Mouse (Mus musculus) kidney, adult 2 months (tissue): ENCODE measurements around the gene Il12rb1. TPM values are rescaled to one million over a fixed set of nuclear protein-coding genes. Genes with fewer than 3 reads are reported as not detected.

ENCODE experiments used
- DNase-seq: peaks from one replicate; pipeline ENCODE4 v3.0.0; 2021
- H3K27ac ChIP-seq: fragments of 200-500 bp; 2 replicates; pipeline ENCODE4 v1.5.1; 2012; ENCODE audit warnings: low read depth, low read length, control low read depth, inconsistent platforms; ENCODE audit not compliant: insufficient read depth
- H3K27me3 ChIP-seq: fragments of 200-500 bp; replicated peaks from 2 replicates; pipeline ENCODE4 v1.6.1; 2012; ENCODE audit warnings: mild to moderate bottlenecking, moderate library complexity, low read length, inconsistent platforms; ENCODE audit not compliant: control insufficient read depth, insufficient read depth
- H3K36me3 ChIP-seq: fragments of 200-500 bp; 2 replicates; pipeline ENCODE4 v1.6.1; 2012; ENCODE audit warnings: mild to moderate bottlenecking, moderate library complexity, low read length, inconsistent platforms; ENCODE audit not compliant: control insufficient read depth, insufficient read depth
- H3K4me1 ChIP-seq: fragments of 200-500 bp; 2 replicates; pipeline ENCODE4 v1.6.1; 2011; ENCODE audit warnings: low read length; ENCODE audit not compliant: control insufficient read depth, insufficient read depth
- H3K4me3 ChIP-seq: fragments of 200-500 bp; 2 replicates; pipeline ENCODE4 v1.5.1; 2011; ENCODE audit warnings: mild to moderate bottlenecking, low read depth, low read length, control low read depth; ENCODE audit not compliant: insufficient read depth
- CTCF ChIP-seq: fragments of 200-500 bp; conservative IDR thresholded peaks from 2 replicates; pipeline ENCODE4 v1.5.1; 2011; ENCODE audit warnings: low read depth, mild to moderate bottlenecking, control low read depth, low read length, moderate library complexity, mixed read lengths; ENCODE audit not compliant: insufficient read depth, insufficient read length
- POLR2A ChIP-seq: fragments of 200-500 bp; IDR thresholded peaks from one replicate; pipeline ENCODE4 v1.6.1; 2011; ENCODE audit warnings: low read depth, low read length, control low read depth
- WGBS: fragments of 180-500 bp; shearing (Covaris S2); methylation state at CpG from one replicate; pipeline ENCODE4 v1.1.7; 2018; 5-methylcytosine and 5-hydroxymethylcytosine counted together
- polyA plus RNA-seq: library from polyadenylated mRNA; depleted of rRNA; stranded (reverse); fragments of >200 nt; gene quantifications from 2 replicates; pipeline ENCODE4 v1.2.3, GENCODE M21; 2012

Il12rb1 gene
- polyA plus RNA-seq, 1 experiment: 0.42 TPM

- Histone ChIP-seq H3K4me1 (peaks cover 6% of the 10 kb centered on the region; the same call in 1 of the 2 replicates), H3K27me3 (no peaks in the 10 kb centered on the region), H3K4me3 (peak overlapping the region; percentile 48), H3K36me3 (no peaks in the 10 kb centered on the region), H3K27ac (peak overlapping the region; percentile 93)
- no peak for TF ChIP-seq POLR2A
- no peak for TF ChIP-seq CTCF
- under 1% methylated on average over 56 of the region's 57 CpGs for WGBS
- DNase-seq: peak; percentile 96
These were observed 10.9 kb upstream of the Il12rb1 start for GRCm38 (mm10) chr8:70797081-70798070.

GRCm38 (mm10) chr8:70798281-70798680 is 10.0 kb upstream of the Il12rb1 start:
- WGBS: 11% methylated on average over 15 of the region's 15 CpGs
- H3K4me1 ChIP-seq: peaks cover under 1% of the 10 kb centered on the region; the same call in 1 of the 2 replicates
- H3K36me3 ChIP-seq: no peaks in the 10 kb centered on the region
- H3K27ac ChIP-seq: peak overlapping the region; percentile 93
- TF ChIP-seq POLR2A (no peak), CTCF (no peak)
- peak; percentile 89 for DNase-seq
- no peaks in the 10 kb centered on the region for H3K27me3 ChIP-seq
- H3K4me3 ChIP-seq: no peak overlapping the region

- H3K36me3 ChIP-seq: no peaks in the 10 kb centered on the region
- no peak for DNase-seq
- no peak overlapping the region for H3K4me3 ChIP-seq
- WGBS: 68% methylated on average over 10 of the region's 10 CpGs
- TF ChIP-seq CTCF (no peak), POLR2A (no peak)
- no peaks in the 10 kb centered on the region for H3K27me3 ChIP-seq
- no peak overlapping the region for H3K27ac ChIP-seq
- no peaks in the 10 kb centered on the region; the same call in 1 of the 2 replicates for H3K4me1 ChIP-seq
These were observed 7.6 kb upstream of the Il12rb1 start for GRCm38 (mm10) chr8:70800648-70801047.

DNA sequence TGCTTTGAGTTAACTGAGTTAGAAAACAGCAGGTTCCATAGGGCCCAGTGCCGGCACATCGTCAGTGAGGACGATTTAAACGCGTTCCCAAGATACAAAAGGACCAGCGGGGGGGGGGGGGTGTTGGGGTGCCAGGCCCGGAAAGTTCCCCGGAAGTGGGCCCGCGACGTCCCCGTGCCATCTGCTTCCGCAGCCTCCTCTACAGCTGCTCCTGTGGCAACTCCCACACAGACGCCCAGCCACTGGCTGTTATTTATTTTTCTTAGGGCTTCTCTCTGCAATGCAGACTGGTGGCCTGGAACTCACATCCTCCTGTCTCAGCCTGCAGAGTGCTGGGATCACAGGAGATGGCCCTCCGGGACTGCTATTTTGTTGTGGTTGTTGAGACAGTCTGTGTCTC is 7.1 kb upstream of the Il12rb1 start:
- Histone ChIP-seq H3K4me3 (no peak overlapping the region), H3K27ac (no peak overlapping the region), H3K27me3 (no peaks in the 10 kb centered on the region), H3K4me1 (no peaks in the 10 kb centered on the region; the same call in 1 of the 2 replicates), H3K36me3 (no peaks in the 10 kb centered on the region)
- TF ChIP-seq CTCF (no peak), POLR2A (no peak)
- DNase-seq: no peak
- 22% methylated on average over 15 of the region's 15 CpGs for WGBS

GRCm38 (mm10) chr8:70801830-70802229 is 6.4 kb upstream of the Il12rb1 start:
- 79% methylated on average over 1 of the region's 1 CpGs for WGBS

GRCm38 (mm10) chr8:70802786-70803510 is 5.3 kb upstream of the Il12rb1 start:
- Histone ChIP-seq H3K27ac (no peak overlapping the region), H3K36me3 (no peaks in the 10 kb centered on the region), H3K4me1 (no peaks in the 10 kb centered on the region; the same call in 1 of the 2 replicates), H3K4me3 (no peak overlapping the region), H3K27me3 (no peaks in the 10 kb centered on the region)
- DNase-seq: no peak
- TF ChIP-seq POLR2A (no peak), CTCF (no peak)
- 76% methylated on average over 11 of the region's 11 CpGs for WGBS

More at GRCm38 (mm10) chr8:70801830-70802229, 6.4 kb upstream of the Il12rb1 start:
- Histone ChIP-seq H3K4me1 (no peaks in the 10 kb centered on the region; the same call in 1 of the 2 replicates), H3K27ac (no peak overlapping the region), H3K4me3 (no peak overlapping the region), H3K27me3 (no peaks in the 10 kb centered on the region), H3K36me3 (no peaks in the 10 kb centered on the region)
- no peak for TF ChIP-seq POLR2A
- no peak for TF ChIP-seq CTCF
- no peak for DNase-seq
